Mouse (Mus musculus): Measurements from ENCODE around the gene Klf3.

GRCm38 (mm10) chr5:64814416-64814815 lies 11.2 kb downstream of the Klf3 start:
- TF ChIP-seq CTCF (conservative IDR thresholded peaks at IDR 0.05; ENCODE audit: insufficient read depth, insufficient read length, low read depth, low read length) (no peak), POLR2A (IDR thresholded peaks at IDR 0.05; ENCODE audit: low read depth, low read length) (no peak)
